Mouse (Mus musculus) MEL-GATA-1-ER (cell line): Measurements from ENCODE around the gene Galt.

Experiments used
- DNase-seq: peaks from one replicate; pipeline ENCODE4 v3.0.0-alpha.2; 2012; ENCODE audit warnings: low read depth; ENCODE audit errors: extremely low read depth

Galt gene

GRCm38 (mm10) chr4:41754797-41755337 lies at the start of gene Galt:
TSS of gene Galt (plus strand) at chr4:41755228.
- peak; percentile 54 for DNase-seq

GRCm38 (mm10) chr4:41705922-41706754 lies 48.9 kb upstream of the Galt start:
- no peak for DNase-seq

DNA sequence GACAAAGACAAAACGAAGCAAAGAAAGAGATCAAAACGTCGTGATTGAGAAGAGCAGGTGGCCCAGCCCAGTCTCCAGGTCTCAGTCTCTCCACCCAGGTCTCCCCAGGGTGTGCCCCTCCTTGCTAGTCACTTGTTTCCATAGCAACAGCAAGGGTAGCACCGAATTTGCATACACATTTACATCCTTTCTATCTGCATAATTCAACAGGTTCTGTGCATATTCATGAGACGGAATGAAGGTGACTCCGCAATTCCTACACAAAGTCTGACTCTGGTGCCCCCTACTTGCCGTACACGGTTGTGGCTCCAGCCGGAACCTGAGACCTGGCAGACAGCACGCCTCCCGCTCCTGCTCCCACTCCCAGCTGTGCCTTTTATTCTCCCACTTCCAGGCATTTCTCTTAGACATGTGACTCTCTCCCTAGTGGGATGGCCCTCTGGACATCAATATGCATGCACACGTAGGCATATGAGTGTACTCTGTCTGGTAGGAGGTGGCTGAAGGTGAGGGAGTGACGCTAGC lies 48.0 kb upstream of the Galt start:
- no peak for DNase-seq

DNA sequence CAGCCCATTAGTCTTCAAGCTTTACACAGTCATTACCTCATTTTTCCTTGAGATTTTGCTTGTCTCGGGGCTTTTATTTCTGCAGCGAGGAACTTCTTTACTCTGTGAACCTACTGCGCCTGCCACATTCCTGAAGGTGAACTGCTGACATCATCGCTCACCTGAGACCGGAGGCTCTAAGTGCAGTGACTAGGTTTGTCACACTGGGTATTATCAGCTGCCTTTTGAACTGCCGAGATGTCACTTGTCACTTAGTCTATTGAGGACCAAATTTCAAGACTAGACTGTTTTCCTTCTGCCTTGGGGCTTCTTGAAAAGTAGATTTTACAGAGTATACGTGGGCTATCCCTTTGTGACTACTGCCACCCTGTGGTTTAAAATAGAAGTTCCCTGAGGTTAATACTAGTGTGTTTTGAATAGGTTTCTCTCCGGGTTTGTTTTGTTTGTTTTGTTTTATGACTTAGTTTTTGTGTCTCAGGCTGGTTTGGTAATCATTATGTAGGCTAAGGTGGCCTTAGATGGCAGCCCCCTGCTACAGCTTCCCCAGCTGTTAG lies 46.8 kb upstream of the Galt start:
- no peak for DNase-seq

GRCm38 (mm10) chr4:41710229-41710628 lies 44.8 kb upstream of the Galt start:
- DNase-seq, result no peak

DNA sequence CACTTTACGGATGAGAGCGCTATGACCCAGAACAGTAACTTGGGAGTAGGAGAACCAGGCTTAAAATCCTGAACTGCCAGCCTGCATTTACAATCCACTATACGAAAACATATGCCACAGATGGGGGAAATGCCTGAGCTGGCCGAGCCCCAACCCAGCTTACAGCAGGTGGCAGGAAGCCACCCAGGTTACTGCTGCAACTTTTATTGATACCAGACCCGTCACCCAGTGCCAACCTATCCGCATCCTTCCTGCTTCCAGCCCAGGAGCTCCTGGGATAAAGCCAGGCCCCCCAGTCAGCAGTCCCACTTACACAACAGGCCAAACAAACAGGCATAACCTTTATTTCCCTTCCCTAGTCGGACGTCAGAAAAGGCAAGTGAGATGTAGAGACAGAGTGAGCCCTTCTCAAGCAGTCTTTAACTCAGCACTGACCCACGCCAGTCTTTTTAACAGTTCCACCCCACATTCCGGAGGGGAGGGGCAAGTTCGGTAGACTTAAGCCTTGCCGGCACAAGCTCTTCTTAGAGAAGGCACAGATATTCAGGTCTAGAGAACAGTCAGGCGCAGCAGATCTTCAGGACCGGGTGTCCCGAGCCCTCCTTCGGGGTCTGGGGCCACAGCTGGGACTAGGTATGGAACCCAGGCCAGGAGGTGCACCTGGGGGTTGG lies 43.2 kb upstream of the Galt start:
- DNase-seq, result no peak

DNA sequence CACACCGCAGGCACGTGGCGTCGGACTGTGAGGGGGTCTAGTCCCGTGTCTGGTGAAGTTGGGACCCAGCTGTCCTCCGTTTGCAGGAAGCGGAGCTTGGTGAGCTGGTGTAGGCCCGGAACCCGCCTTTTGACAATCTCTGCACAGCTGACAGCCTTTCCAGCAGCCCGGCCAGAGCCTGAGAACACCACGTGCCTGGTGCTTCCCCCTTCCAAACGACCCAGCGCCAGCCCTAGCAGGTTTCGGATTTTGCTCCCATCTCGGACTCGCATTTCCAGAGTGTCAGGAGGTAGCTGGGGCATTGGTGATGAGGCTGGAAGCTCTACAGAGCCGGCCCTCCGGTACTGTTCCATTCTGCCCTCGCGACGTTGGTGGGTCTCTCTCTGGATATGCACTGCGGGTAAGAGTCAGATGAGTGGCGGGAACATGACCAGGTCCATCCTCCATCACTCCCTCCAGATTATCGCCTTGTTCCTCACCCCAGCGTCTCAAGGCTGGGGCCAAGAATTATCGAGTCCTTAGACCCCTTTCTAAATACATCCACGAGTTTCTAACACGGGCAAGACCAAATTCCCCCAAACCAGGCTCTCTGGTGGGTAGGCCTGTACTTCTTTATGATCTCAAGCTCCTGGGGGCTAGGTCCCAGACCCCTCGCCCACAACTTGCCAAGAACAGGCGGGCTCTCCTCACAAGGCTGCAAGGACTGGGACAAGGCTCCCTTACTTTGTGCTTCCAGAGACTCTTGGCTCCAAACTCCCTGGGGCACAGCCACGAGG lies 42.4 kb upstream of the Galt start:
- no peak for DNase-seq

DNA sequence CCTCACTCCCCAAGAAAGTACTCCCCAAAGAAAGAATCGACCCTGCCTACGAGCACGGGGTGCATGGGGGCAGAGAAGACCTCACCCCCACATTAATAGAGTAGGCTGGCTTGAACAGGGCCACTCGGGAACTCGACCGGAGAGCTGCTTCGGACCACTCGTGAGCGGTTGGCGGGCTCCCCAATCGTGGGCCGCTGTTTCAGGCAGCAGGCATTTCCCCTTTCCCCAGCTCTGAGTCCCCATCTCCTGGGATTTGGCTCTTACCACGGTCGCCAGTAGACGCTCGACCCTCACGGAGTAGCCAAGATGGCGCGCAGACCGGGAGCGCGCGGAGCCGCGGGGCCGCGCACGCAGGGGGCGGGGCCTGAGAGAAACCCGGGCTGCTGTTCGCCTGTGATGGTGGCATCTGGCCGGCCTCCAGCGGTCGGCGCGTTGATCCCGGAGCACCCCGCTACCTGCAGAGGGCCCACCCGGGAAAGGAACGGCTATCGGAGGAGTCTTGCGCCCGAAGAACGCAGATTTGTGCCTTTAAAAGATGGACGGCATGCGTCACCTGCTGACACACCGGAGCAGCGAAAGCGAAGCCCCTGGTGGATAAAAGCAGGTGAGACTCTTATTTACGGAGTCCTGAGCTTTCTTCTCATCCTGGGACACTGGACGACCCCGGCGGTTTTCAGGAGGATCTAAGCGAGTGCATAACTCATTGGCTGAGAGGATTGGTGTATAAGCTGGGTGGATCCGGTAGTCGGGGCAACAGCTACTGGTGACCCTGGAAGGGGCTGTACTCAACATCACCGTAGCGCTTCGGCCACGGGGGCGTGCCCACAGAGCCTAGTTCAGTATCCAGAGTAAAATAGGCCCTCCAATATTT lies 41.6 kb upstream of the Galt start, which contains the start of gene Rpp25l:
Gene Rpp25l, minus strand, starts transcription at position 338 of the 871 bp plus-strand sequence.
- no peak for DNase-seq

DNA sequence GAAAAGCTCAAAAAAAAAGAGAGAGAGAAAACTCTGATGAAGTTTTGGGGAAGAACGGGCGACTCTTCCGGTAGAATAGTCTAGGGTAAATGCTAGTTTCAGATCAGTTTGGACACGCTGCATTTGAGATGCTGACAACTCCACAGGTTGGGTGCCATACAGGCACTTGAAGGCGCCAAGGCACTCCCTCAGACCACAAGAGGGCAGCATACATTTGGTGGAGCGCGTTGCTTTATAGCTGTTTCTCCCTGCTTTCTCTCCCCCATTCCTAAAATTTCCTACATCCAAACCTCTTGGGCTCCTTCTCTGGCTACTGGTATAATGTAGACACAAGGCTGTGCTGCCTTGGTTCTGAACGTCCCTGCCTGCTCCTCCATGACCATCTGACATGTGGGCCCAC lies 40.8 kb upstream of the Galt start:
- no peak for DNase-seq

DNA sequence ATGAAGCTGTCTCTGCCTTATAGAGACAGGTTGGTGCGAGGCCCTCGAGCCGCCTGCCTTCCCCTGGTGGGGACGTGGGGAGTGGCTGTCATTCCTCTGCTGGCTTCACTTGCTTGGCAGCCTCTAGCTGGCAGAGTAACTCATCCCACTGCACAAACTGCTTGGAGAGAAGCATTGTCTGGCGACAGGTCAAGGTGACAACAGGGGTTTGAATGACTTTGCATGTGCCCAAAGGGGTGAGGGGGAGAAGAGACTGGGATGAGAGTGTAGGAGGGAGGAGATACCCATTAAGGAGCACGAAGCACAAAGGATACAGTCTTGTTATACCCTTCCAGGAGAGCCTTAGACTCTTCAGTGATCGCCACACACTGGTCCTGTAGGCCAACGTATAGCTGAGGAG lies 39.9 kb upstream of the Galt start:
- DNase-seq, result no peak

GRCm38 (mm10) chr4:41715596-41715995 lies 39.4 kb upstream of the Galt start:
- DNase-seq, result no peak

- no peak for DNase-seq
Measured at GRCm38 (mm10) chr4:41716834-41717233, 38.2 kb upstream of the Galt start.

DNA sequence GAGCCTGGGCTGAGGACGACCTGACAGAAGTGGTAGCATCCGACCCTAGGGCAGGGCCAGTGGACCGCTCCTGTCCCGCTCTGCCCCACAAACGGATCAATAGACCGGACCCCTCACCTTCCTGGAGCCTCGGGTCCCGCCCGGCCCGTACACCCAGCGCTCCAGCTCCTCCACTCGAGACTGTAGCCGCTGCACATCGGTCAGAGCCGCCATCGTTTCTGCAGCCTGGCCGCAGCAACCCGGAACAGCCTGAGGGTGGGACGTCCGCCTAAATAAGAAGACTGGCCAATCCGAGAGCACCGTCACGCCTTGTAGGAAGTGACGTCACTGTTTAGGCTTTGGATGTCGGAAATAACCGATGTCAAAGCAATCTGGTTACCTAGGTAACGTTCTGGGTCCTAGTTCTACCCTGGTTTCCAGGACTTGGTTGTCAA lies 32.1 kb upstream of the Galt start, which contains the start of gene Dctn3:
Gene Dctn3, minus strand, starts transcription at position 253 of the 434 bp plus-strand sequence.
- DNase-seq, result peak; percentile 93

- DNase-seq, result no peak
Measured at GRCm38 (mm10) chr4:41726826-41727621, 28.0 kb upstream of the Galt start.

- no peak for DNase-seq
Measured at GRCm38 (mm10) chr4:41731052-41731765, 23.8 kb upstream of the Galt start, which contains the start of gene Arid3c. TSS of gene Arid3c (minus strand) at chr4:41731142.

DNA sequence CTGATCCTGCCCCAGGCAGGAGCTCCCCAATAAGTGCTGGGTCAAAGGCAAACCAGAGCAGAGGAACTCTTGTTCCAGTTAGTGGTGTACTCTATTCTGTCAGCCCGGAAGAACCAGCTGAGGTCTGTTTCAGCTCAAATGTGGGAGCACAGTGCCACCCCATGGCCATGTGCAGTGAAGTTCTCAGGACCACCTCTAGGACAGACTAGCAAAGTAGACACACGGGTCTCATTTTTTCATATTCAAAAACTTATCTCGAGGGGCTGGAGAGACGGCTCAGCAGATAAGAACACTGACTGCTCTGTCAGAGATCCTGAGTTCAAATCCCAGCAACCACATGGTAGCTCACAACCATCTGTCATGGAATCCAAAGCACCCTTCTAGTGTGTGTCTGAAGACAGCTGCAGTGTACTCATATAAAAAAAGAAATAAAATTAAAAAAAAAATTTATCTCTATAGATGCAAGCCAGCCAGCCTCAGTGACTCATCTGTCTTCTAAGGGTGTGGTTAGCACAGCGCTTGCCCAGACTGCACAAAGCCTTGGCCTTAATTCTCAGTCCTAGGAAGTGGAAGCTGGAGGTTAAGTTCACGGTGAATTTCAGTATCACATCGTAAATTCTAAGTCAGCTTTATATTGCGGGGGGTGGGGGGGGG lies 17.3 kb upstream of the Galt start:
- peak; percentile 62 for DNase-seq

- no peak for DNase-seq
Measured at GRCm38 (mm10) chr4:41738256-41738603, 16.8 kb upstream of the Galt start.

- no peak for DNase-seq
Measured at GRCm38 (mm10) chr4:41739260-41739659, 15.8 kb upstream of the Galt start.
